Mouse (Mus musculus) 3T3-L1 (cell line): ENCODE measurements around the gene Kcnj14.

Experiments used
- DNase-seq: peaks from one replicate; pipeline ENCODE4 v3.0.0-alpha.2; 2015; ENCODE audit warnings: low read depth, low spot score

Gene Kcnj14

GRCm38 (mm10) chr7:45824598-45824997 lies at the start of gene Kcnj14:
TSS of gene Kcnj14 (minus strand) at chr7:45824782.
- DNase-seq = no peak

GRCm38 (mm10) chr7:45873061-45873947 lies 48.7 kb upstream of the Kcnj14 start:
- DNase-seq = peak; percentile 57

- peak; percentile 81 for DNase-seq
Measured at GRCm38 (mm10) chr7:45872624-45873023, 48.0 kb upstream of the Kcnj14 start, which contains the start of gene Kdelr1. TSS of gene Kdelr1 (plus strand) at chr7:45872772.

- no peak for DNase-seq
Measured at GRCm38 (mm10) chr7:45870282-45871058, 45.9 kb upstream of the Kcnj14 start.

- DNase-seq = no peak
Measured at GRCm38 (mm10) chr7:45869787-45870186, 45.2 kb upstream of the Kcnj14 start.

DNA sequence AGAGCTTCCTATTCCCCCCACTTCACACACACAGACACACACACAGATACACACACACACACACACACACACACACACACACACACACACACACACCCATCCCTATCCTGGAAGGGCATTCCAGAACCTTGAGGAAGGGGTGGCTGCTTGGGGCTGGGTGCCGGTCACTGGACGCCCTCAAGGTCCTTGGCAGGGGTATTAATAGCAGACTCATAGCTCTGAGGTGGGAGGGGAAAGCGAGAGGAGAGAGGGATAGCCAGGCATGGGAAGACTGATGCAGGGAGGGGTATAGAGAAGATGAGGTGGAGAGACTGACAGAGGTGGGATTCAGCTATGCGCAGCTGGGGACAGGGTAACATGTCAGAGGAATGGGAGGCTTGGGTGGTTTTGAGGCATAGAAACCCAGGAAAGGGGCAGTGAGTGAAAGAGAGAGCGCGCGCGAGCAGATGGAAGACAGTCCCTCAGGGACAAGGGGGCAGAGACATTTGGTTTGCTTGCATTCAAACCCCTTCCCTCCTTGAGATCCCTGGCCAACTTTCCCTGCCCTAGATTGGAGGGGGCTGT lies 44.6 kb upstream of the Kcnj14 start:
- no peak for DNase-seq

GRCm38 (mm10) chr7:45867871-45868270 lies 43.3 kb upstream of the Kcnj14 start:
- no peak for DNase-seq

DNA sequence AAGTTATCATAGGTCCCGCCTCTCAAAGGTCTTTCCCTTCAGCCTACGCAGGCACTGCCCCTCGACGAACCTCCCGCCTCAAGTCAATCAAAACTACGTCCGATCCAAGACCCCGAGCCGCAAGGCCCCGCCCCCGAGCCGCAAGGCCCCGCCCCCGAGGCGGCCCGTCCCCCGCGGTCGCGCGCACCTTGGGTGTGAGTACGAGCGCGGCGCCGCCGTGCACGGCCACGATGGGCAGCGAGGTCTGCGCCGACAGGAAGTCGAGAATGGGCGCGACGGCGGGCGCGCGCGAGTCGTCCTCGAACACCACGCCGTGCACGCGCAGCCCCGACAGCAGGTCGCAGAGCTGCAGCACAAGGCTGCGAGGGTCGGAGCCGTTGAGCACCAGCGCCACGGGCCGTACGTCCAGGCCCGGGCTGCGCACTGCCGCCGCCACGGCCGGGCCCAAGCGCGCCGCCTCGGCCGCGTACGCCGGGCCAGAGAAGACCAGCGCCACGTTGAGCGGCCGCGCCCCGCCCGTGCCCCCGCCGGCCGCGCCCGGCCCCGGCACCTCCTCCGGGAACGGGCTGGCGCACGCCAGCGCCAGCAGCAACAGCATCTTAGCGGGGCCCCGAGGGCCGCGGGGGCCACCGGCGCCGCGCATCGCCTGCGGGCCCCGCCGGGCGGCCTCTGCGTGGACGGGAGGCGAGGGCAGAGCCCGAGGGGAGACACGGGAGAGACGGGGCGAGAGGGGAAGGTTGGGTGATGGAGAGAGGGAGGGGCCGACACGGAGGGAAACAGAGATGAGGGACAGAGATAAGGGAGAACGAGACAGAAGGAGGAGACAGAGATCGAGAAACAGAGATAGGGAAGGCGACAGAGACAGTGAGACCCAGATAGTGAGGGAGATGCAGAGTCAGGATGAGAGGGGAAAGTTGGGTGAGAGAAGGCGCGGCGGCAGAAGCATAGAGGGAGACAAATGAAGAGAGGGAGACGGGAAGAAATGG lies 41.6 kb upstream of the Kcnj14 start:
- DNase-seq = peak; percentile 81

GRCm38 (mm10) chr7:45864435-45864834 lies 39.9 kb upstream of the Kcnj14 start:
- DNase-seq = no peak

GRCm38 (mm10) chr7:45862804-45863203 lies 38.2 kb upstream of the Kcnj14 start:
- no peak for DNase-seq

DNA sequence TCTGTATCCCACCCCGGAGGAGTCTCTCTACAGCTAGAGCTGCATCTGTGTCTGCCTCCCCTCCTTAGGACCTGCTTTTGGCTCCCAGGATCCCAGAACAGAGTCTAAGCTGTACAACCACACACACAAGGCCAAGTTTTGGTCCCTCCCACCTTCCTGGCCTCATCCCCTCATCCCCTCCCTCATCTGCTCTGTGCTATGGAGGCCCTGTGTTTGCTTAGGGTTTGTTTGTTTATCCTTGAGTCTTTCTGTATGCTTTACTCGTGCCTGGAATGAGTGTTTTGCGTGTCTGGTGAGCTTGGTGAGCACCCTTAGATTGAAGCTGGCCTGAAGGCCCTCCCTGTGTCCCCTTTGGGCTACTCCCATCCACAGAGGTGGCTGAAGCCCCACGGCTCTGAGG lies 34.4 kb upstream of the Kcnj14 start:
- no peak for DNase-seq

GRCm38 (mm10) chr7:45856950-45857901 lies 32.6 kb upstream of the Kcnj14 start:
- DNase-seq = no peak

DNA sequence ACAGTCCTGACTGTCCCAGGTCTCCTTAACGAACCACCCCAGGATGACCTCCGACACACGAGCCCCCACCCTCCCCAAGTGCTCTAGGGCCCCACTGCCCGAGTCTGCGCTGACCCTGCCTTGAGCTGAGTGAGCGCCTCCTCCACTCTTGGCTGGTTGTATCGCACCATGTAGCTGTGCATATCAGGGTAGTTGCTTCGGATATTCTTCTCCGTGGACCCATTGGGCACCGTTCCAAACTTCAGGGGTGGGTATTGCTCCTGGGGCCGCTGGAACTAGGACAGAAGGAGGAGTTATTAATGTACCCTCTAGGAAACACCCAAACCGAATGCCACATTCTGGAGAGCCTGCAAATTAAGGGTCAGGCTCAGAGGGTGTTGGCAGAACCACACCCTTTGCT lies 28.5 kb upstream of the Kcnj14 start:
- DNase-seq = no peak

DNA sequence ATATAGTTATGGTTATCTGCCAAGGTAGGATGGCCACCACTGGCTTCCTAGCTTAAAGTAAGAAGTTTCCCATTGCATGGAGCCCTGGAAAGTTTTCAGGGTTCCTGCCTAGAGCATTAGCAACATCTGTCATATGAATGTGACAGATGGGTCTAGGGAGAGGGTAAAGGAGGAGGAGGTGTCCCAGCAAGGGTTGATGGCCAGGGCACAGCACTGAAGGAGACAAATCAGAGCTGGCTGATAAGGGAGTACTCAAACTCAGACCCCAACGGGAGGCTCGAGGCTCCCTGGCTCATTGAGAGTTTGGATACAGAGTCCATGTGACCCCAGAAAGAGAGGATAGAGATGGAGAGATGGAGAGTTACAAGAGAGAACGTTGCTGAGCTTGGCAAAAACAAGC lies 26.1 kb upstream of the Kcnj14 start:
- DNase-seq = no peak

DNA sequence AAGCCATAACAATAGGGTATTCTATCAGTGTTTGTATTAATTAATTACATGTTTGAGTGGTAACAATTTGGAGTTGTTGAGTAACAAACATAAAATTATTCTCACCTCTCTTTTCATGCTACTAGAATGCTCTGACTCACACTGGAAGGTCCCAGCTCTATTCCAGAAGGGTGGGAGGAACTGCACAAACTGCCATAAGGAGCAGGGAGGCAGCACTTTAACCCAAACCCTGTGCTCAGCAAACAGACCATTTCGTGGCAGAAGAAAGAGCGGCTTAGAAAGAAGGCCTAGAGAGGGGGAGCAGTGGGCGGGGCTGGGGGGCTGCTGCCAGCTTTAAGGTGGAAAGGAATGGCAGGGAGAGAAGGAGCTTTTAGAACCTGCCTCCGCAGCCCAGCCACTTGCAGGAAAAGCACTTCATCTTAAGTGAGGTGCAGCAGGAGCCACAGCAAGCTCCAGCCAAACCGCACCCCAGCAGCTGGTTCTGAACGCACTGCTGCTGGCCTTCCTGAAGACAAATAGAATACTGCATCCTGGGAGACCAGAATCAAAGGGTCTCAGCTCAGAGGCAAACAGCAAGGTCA lies 24.0 kb upstream of the Kcnj14 start:
- DNase-seq = no peak

DNA sequence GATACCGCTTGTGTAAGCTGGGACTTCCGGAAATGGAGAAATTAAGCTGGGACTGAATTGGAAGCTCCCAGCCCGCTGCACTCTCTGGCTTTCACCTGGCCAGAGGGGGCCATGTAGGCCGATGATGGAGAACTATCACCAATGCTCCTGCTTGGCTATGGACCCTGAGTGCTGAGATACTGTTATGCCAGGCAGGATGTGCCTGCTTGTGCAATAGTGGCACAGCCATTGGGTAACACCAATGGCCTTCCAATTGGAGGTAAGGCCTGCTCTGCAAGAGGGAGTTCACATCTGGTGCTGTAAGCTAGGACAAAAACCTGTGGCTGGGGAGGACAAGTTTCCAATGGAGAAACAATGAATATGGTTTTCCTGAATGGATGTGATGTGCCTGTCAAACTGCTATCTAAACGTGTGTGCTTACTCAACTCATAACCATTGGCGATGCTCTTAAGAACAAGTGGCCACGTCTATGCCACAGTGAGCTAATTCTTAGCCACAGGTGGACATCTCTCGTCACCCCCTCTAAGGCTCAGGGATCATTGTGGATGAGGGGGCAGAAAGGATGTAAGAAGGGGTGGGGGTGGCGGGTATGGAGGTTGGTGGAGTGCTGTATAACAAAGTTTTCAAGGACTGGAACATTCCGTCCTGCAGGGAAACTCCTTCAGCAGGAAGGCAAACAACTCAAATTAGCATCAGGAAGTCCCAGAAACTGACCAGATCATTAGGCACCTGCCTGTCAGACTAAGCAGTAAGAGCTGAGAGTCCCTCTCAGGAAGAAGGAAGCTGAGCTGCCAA lies 18.6 kb upstream of the Kcnj14 start:
- DNase-seq = no peak

DNA sequence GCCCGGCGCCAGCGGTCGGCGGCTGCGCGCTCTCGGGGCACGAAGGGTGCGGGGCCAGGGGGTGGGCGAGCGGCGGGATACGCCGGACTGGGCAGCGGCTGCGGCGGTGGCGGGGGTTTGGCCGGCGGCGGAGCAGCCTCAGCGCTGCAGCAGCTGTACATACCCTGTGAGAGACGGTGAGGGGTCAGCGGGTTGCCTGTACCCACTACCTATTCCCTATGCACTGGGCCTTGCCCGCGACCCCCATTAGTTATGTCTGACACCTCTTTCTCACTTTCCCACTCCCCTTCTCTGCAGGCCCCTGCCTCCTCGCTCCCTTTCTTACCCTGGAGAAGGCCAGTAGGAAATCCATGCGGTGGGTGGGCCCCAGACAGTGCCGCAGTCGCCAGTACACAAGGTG lies 9.3 kb upstream of the Kcnj14 start:
- no peak for DNase-seq

DNA sequence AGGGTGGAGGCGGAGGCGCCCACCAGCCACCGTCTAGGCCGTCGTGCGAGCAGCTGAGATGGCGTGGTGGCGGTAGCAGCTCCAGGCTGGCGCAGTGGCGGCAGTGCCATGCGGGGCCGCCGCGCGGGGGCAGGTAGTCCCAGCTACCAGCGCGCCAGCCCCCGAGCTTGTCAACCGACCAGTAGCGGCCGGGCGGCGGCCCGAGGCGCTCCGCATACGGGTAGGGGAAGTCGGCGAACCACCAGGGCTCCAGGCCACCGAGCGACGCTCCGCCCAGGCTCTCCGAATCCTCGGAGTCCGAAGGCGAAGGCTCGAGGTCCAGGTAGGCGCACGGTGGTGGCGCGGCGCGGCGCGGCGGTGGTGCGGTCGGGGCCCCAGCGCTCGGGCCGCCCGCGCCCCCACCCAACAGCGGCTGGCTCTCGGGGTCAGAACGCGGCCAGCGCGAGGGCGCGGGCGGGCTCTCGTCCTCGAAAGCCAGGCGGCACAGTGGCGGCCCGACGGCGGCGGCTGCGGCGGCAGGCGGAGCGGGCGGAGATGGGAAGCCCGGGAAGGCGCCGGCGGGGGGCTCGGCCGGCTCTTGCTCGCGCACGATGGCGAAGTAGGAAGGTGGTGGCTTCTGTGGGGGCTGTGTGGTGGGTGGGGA lies 8.7 kb upstream of the Kcnj14 start:
- DNase-seq = no peak
